Mouse (Mus musculus) heart, embryonic 15.5 days (tissue): ENCODE results near the gene Rapgef4. TPM values are rescaled to one million over a fixed set of nuclear protein-coding genes. Genes with fewer than 3 reads are reported as not detected.

ENCODE experiments used
- polyA plus RNA-seq: library from polyadenylated mRNA; unstranded; fragments of >200 nt; fragmentation: Nextera tagmentation; extraction: Ambion mirVana; gene quantifications from 2 replicates; pipeline ENCODE4 v1.2.1, GENCODE M21; 2015

Gene Rapgef4
- polyA plus RNA-seq, 1 experiment from 2014 or later: 3.7 TPM

Other genes starting within 250 kb of the Rapgef4 start
- gene Itga6, start 235.6 kb upstream of the Rapgef4 start, polyA plus RNA-seq: 48.5 and 52.8 TPM in 2 replicates
- 86.5 and 97.9 TPM in 2 replicates for gene Pdk1, start 108.0 kb upstream of the Rapgef4 start, polyA plus RNA-seq